Mouse (Mus musculus) heart, embryonic 15.5 days (tissue): ENCODE results near the gene Mtmr12. TPM values are rescaled to one million over a fixed set of nuclear protein-coding genes. Genes with fewer than 3 reads are reported as not detected.
A peak's percentile ranks its signal among the peaks of the same experiment; 100 is the strongest.

Experiments used
- ATAC-seq: fragments of 200-750 bp; cut with Nextera tagmentation; replicated peaks from 2 replicates; pipeline ENCODE4 v1.8.0; 2017; ENCODE audit warnings: low read depth, moderate TSS enrichment; ENCODE audit not compliant: insufficient number of reproducible peaks, insufficient read depth, low FRiP score
- H3K27ac ChIP-seq: fragments of 300-500 bp; sonication (generic); 2 replicates; pipeline ENCODE4 v1.5.1; 2015; ENCODE audit warnings: mild to moderate bottlenecking, inconsistent platforms
- H3K27me3 ChIP-seq: fragments of 300-500 bp; sonication (generic); 2 replicates; pipeline ENCODE4 v1.6.1; 2015; ENCODE audit warnings: inconsistent platforms
- H3K36me3 ChIP-seq: fragments of 300-500 bp; sonication (generic); 2 replicates; pipeline ENCODE4 v1.6.1; 2015; ENCODE audit warnings: mild to moderate bottlenecking, inconsistent platforms
- H3K4me1 ChIP-seq: fragments of 300-500 bp; sonication (generic); replicated peaks from 2 replicates; pipeline ENCODE4 v1.6.1; 2015; ENCODE audit warnings: inconsistent platforms
- H3K4me2 ChIP-seq: fragments of 300-500 bp; sonication (generic); 2 replicates; pipeline ENCODE4 v1.6.1; 2015; ENCODE audit warnings: inconsistent platforms, mild to moderate bottlenecking, moderate library complexity
- H3K4me3 ChIP-seq: fragments of 300-500 bp; sonication (generic); 2 replicates; pipeline ENCODE4 v1.5.1; 2015; ENCODE audit warnings: mild to moderate bottlenecking, inconsistent platforms
- H3K9ac ChIP-seq: fragments of 300-500 bp; sonication (generic); 2 replicates; pipeline ENCODE4 v1.6.1; 2015; ENCODE audit warnings: mild to moderate bottlenecking, inconsistent platforms
- H3K9me3 ChIP-seq: fragments of 300-500 bp; sonication (generic); replicated peaks from 2 replicates; pipeline ENCODE4 v1.6.1; 2016; ENCODE audit warnings: inconsistent platforms
- WGBS: fragments of 180-500 bp; shearing (Covaris S2); methylation state at CpG from one replicate; pipeline ENCODE4 v1.1.7; 2015; ENCODE audit warnings: mixed read lengths; 5-methylcytosine and 5-hydroxymethylcytosine counted together
- polyA plus RNA-seq: library from polyadenylated mRNA; unstranded; fragments of >200 nt; fragmentation: Nextera tagmentation; extraction: Ambion mirVana; gene quantifications from 2 replicates; pipeline ENCODE4 v1.2.1, GENCODE M21; 2015

Gene Mtmr12
- polyA plus RNA-seq, 1 experiment from 2014 or later: 9.5 TPM

DNA sequence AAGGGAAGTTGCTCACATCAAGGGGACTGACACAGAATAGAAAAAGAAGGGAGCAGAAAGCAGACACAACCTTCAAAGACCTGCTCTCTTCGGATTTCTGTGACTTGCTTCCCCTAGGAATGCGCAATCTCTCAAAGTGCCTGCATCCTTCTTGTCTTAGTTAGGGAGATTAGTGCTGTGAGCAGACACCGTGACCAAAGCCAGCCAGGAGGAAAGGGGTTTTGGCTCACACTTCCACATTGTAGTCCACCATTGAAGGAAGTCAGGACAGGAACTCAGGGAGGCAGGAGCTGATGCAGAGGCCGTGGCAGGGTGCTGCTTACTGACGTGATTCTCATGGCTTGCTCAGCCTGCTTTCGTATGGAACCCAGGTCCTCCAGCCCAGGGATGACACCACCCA is 33.5 kb downstream of the Mtmr12 start:
- Histone ChIP-seq H3K9ac (no peak overlapping the region), H3K9me3 (no peaks in the 10 kb centered on the region), H3K4me3 (no peak overlapping the region), H3K36me3 (peaks cover 37% of the 10 kb centered on the region), H3K27ac (no peak overlapping the region), H3K27me3 (no peaks in the 10 kb centered on the region), H3K4me1 (peaks cover 8% of the 10 kb centered on the region), H3K4me2 (no peak overlapping the region)
- ATAC-seq: no peak
- WGBS: 82% methylated on average over 6 of the region's 6 CpGs

DNA sequence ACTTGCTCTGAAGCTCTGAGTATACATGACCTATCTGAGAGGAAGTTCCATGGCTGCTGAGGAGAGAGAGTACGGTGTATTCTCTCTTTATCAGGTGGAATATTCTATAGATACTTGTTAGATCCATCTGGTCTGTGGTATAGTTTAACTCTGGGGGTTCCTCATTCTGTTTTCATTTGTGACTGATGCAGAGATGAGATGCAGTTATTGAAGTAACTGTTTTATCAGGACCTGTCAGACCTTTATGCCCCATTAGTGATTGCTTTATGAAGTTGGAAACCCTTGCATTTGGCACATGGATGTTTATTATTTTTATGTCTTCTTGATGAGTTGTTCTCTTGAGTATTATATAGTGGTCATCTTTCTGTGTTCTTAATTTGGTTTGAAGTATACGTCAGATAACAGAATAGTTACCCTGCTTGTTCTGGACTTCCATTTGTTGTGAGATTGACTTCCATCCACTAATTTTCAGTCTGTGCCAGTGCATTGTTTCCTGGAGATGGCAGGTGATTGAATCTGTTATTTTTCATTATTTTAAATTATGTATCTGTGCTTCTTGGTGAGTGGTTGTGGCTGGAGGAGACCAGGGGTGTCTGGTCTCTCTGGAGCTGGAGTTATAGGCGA is 36.0 kb downstream of the Mtmr12 start:
- WGBS: 86% methylated on average over 3 of the region's 3 CpGs
- no peak for ATAC-seq
- peaks cover 28% of the 10 kb centered on the region for H3K4me1 ChIP-seq
- no peak overlapping the region for H3K27ac ChIP-seq
- H3K9ac ChIP-seq: no peak overlapping the region
- H3K4me3 ChIP-seq: no peak overlapping the region
- H3K36me3 ChIP-seq: peaks cover 32% of the 10 kb centered on the region
- H3K9me3 ChIP-seq: no peaks in the 10 kb centered on the region
- H3K27me3 ChIP-seq: no peaks in the 10 kb centered on the region
- H3K4me2 ChIP-seq: no peak overlapping the region

DNA sequence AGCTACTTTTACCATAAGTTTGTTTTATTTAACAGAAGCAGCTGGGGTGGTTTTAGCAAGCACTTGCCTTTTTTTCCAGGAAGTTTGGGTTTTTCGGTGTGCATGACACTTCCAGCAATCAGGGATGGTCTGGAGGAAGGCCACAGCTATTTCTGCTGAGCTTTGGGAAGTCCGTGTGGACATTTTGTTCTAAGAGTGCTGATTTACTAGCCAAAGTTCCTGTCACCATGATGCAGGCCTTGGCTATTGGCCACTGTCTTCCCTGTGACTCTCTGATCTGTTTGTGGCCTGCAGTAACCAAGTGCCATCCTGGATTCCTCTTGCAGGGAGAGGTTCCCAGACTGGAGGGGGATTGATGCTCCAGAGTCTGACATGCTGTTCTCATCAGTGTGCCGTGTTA is 39.0 kb downstream of the Mtmr12 start:
- ATAC-seq: no peak
- WGBS: 55% methylated on average over 3 of the region's 3 CpGs
- Histone ChIP-seq H3K4me1 (peaks cover 38% of the 10 kb centered on the region), H3K9me3 (no peaks in the 10 kb centered on the region), H3K9ac (no peak overlapping the region), H3K36me3 (peaks cover 14% of the 10 kb centered on the region), H3K4me3 (no peak overlapping the region), H3K4me2 (no peak overlapping the region), H3K27ac (peak overlapping the region; percentile 57), H3K27me3 (no peaks in the 10 kb centered on the region)

DNA sequence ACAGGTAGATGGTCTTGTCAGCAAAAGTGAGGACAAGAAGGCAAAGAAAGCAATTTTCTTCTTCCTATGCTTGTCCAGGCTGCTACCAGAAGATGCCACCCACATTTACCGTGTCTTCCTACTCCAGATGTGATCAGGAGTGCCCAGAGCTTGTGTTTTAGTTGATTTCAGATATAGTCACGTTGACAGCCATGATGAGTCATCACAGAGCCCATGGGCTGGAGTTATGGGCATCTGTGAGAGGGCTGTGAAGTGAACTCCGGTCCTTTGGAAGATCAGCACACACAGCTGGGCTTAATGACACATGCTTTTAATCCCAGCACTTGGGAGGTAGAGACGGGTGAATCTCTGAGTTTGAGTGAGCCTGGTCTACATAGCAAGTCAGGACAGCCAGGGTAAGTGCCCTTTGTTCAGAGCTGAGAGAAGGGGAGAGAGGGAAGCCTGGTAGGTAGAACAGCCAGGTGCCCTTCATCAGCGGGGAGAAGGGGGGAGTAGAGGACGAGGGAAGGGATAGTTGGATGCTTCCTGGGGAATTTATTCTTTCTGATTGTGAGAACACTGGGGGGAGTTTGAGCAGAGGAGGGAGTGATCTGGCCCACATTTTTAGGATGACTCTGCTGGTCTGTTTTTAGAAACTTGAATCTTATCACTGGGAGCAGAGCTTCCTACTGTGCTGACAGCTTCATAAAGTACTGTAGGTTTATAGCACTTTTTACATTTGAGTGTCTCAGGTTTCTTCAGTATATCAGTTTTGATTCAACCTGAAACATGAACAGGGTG is 40.9 kb downstream of the Mtmr12 start:
- peak overlapping the region; percentile 84 for H3K27ac ChIP-seq
- 26% methylated on average over 6 of the region's 6 CpGs for WGBS
- H3K4me2 ChIP-seq: no peak overlapping the region
- H3K4me3 ChIP-seq: no peak overlapping the region
- peaks cover 12% of the 10 kb centered on the region for H3K36me3 ChIP-seq
- H3K27me3 ChIP-seq: no peaks in the 10 kb centered on the region
- H3K9ac ChIP-seq: 0 out of 2 replicates have a peak overlapping the region, but pooled peaks have one; percentile 5
- peaks cover 38% of the 10 kb centered on the region for H3K4me1 ChIP-seq
- no peaks in the 10 kb centered on the region for H3K9me3 ChIP-seq
- ATAC-seq: peak; percentile 50

DNA sequence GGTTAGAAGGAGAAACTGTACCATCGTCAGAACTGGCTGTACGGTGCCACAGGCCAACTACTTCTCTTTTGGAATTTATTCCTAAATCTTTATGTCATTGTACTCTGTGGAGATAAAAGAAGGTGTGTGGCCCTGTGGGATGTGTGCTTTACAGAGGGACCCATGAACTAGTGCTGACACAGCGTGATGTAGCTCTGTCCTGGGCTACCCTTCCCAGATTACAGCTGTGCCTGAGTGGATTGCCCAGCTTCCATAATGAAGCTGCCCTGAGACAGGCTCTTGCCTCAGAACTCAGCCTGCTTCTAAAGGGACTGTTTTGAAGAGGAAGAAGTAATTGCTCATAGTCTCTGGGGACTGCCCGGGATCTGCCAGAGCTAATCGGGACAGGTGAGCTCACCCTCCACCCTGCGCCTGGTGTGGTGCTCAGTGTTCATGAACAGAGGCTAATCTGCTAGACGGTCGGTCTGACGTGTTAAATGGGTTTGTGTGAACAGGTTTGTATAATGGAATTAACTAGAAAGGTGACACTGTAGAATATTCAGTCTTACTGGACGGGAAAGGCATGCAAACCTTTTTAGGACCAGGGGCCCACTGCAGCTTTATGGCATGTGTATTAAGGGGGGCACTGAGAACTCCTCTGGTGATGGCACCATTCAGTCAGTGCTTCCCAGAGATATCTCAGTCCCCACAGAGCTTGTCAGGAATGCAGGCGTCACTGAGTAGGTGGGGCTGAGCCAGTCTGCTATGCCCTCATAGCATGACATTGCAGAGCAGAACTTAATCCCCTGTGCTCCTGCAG is 41.7 kb downstream of the Mtmr12 start:
- Histone ChIP-seq H3K9ac (no peak overlapping the region), H3K4me1 (peaks cover 38% of the 10 kb centered on the region), H3K36me3 (peaks cover 17% of the 10 kb centered on the region), H3K9me3 (no peaks in the 10 kb centered on the region), H3K4me2 (no peak overlapping the region), H3K27me3 (no peaks in the 10 kb centered on the region), H3K27ac (peak overlapping the region; percentile 84), H3K4me3 (no peak overlapping the region)
- peak; percentile 82 for ATAC-seq
- 35% methylated on average over 11 of the region's 11 CpGs for WGBS

DNA sequence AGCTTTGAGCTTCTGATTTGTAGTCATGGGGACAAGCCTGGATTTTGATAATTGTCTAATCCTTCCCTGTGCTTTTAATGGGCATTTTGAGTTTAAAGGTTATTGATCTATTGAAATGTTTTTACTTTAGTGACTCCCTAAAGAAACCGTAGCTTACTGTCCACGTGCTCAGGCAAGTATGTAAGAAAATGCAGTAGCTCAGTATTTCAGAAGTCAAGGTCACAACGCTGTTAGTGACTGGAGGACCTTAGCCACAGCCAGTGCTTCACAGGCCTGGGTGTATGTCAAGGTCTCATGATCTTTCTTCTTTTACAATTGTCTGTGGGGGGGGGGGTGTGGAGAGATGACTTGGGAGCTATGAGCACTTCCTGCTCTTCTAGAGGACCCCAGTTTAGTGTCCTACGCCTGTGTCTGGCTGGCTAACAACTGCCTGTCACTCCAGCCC is 42.4 kb downstream of the Mtmr12 start:
- Histone ChIP-seq H3K27me3 (no peaks in the 10 kb centered on the region), H3K4me2 (no peak overlapping the region), H3K9ac (no peak overlapping the region), H3K36me3 (peaks cover 23% of the 10 kb centered on the region), H3K4me3 (no peak overlapping the region), H3K27ac (peak overlapping the region; percentile 84), H3K4me1 (peaks cover 38% of the 10 kb centered on the region), H3K9me3 (no peaks in the 10 kb centered on the region)
- ATAC-seq: peak; percentile 33; the same call in 1 of the 2 replicates
- 48% methylated on average over 4 of the region's 4 CpGs for WGBS

DNA sequence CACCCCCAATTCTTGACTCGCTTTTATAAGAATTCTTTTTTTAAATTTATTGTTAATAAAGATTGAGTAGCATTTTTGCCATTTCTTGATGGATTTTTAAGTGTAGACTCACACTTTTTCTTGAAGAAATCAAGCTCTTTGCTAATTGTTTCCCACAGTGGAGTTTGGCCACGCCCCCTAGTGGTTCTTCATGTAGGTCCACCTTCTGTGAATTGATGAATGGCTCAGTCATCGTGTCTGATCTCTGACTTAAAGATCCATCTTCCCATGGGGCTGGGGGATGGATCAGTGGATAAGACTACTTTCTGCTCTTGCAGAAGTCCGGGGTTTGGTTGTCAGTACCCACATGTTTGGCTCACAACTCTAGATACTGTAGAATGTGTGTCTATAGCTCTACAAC is 43.5 kb downstream of the Mtmr12 start:
- 64% methylated on average over 4 of the region's 4 CpGs for WGBS
- peaks cover 38% of the 10 kb centered on the region for H3K4me1 ChIP-seq
- ATAC-seq: no peak

DNA sequence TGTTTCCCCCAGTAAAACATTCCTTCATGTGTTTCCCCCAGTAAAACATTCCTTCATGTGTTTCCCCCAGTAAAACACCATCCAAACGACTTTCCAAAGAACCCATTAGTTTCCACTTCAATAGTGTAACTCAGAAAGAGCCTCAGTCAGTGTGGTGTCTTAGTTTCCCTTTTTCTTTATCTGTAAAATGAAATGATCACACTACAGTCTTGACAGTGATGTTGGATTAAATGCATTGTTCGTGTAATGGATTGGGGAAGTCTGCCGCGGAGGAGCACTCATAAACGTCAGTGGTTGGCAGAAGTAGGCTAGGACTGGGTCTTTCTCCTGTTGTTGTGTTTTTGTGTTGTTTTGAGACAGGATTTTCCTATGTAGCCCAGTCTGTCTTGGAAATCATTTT is 45.5 kb downstream of the Mtmr12 start:
- no peak overlapping the region for H3K4me2 ChIP-seq
- H3K27ac ChIP-seq: no peak overlapping the region
- H3K9ac ChIP-seq: no peak overlapping the region
- no peak overlapping the region for H3K4me3 ChIP-seq
- no peaks in the 10 kb centered on the region for H3K9me3 ChIP-seq
- H3K27me3 ChIP-seq: no peaks in the 10 kb centered on the region
- H3K36me3 ChIP-seq: peaks cover 28% of the 10 kb centered on the region
- 77% methylated on average over 5 of the region's 5 CpGs for WGBS
- peaks cover 23% of the 10 kb centered on the region for H3K4me1 ChIP-seq
- ATAC-seq: no peak

More for the DNA sequence above, 43.5 kb downstream of the Mtmr12 start:
- Histone ChIP-seq H3K4me2 (no peak overlapping the region), H3K27ac (no peak overlapping the region), H3K9ac (no peak overlapping the region), H3K4me3 (no peak overlapping the region), H3K9me3 (no peaks in the 10 kb centered on the region), H3K27me3 (no peaks in the 10 kb centered on the region), H3K36me3 (peaks cover 27% of the 10 kb centered on the region)

DNA sequence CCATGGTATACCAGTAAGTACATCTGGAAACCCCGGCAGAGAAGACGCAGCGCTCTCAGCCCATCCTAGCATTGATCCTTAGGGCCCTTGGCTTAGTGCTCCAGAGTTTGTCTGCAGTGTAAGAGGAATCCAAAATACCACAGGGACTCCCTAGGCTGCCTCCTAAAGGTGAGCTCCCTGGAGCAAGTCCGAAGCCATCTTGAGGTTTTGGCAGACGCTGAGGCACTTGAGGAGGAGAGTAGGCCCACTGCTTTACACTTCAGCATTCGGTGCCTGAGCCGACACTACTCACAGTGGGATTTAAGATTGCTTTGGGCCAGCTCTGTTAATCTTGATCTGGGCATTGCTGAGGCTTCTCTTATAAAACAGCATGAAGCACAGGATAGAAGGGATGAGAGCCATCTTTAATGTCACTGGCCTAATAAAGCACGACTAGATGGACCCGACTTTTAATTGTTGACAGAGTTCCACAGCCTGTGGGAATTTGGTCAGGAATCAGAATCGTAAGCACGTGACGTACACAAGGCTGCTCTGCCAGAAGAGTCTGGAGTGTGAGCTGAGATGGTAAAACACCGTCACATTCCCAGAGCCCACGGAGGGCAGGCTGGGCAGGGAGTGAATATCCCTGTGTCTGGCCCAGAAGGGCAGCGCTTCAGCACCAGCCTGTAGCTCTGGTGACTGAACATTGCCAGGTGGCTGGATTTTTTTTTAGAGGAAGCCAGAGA is 46.8 kb downstream of the Mtmr12 start:
- no peak overlapping the region for H3K9ac ChIP-seq
- peaks cover 28% of the 10 kb centered on the region for H3K36me3 ChIP-seq
- H3K4me1 ChIP-seq: peaks cover 11% of the 10 kb centered on the region
- H3K9me3 ChIP-seq: no peaks in the 10 kb centered on the region
- no peaks in the 10 kb centered on the region for H3K27me3 ChIP-seq
- WGBS: 89% methylated on average over 15 of the region's 15 CpGs
- no peak overlapping the region for H3K27ac ChIP-seq
- no peak for ATAC-seq
- no peak overlapping the region for H3K4me2 ChIP-seq
- H3K4me3 ChIP-seq: no peak overlapping the region

DNA sequence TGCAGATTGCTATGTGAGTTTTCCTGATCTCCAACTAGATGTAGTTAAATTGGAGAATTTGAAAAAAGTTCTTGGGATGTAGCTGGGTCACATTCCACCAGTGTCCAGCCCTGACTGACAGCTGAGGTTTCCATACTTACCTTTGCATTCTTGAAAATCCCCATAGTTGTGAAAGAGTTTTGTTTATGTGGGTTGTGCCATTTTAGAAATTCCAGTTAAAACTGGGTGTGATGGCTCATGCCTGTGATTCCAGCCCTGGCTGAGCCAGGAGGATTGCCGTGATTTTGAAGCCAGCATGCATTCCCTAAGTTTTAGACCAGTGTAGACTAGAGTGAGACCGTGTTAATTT is 47.3 kb downstream of the Mtmr12 start:
- Histone ChIP-seq H3K27ac (no peak overlapping the region), H3K36me3 (peaks cover 28% of the 10 kb centered on the region), H3K9ac (no peak overlapping the region), H3K9me3 (no peaks in the 10 kb centered on the region), H3K4me1 (peaks cover 6% of the 10 kb centered on the region), H3K4me2 (no peak overlapping the region), H3K4me3 (no peak overlapping the region), H3K27me3 (no peaks in the 10 kb centered on the region)
- ATAC-seq: no peak
- 93% methylated on average over 2 of the region's 2 CpGs for WGBS
